Mouse (Mus musculus): ENCODE data around the gene Grik1. TPM values are rescaled to one million over a fixed set of nuclear protein-coding genes. Genes with fewer than 3 reads are reported as not detected.

Grik1 gene
- polyA plus RNA-seq, 1 experiment, result not detected

DNA sequence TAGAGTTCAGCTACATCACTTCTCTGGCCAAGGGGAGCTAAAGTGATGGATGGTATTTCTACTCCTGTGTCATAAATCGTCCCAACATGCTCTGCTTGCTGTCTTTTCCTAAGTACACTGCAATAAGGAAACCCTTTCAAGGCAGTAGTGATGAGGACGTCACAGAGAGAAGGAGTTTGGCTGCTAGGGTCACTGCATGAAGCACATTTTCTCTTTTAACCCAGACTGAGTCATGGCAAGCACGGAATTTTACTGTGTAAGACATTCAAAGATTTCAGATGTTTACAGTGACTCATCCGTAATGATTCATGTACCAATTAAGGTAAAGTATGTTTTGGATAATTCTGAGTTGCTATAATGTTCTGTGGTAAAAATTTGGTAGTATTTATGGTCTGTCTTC, 374.9 kb downstream of the Grik1 start:
- Histone ChIP-seq H3K36me3 (ENCODE audit: control insufficient read depth, insufficient read depth) (no peaks in the 10 kb centered on the region), H3K79me2 (ENCODE audit: control insufficient read depth, insufficient read depth) (no peaks in the 10 kb centered on the region), H3ac (ENCODE audit: control insufficient read depth, insufficient read length, low read depth) (no peak overlapping the region), H3K4me3 (ENCODE audit: insufficient read depth, poor library complexity, severe bottlenecking) (no peak overlapping the region), H3K79me3 (ENCODE audit: low read depth) (no peaks in the 10 kb centered on the region), H3K27me3 (ENCODE audit: control insufficient read depth, insufficient read depth, insufficient read length) (no peaks in the 10 kb centered on the region)
- TF ChIP-seq USF1 (IDR thresholded peaks at IDR 0.05; ENCODE audit: low read depth), result no peak
- no peak for TF ChIP-seq CTCF (IDR thresholded peaks at IDR 0.05; ENCODE audit: control insufficient read depth, insufficient read depth, insufficient read length)

DNA sequence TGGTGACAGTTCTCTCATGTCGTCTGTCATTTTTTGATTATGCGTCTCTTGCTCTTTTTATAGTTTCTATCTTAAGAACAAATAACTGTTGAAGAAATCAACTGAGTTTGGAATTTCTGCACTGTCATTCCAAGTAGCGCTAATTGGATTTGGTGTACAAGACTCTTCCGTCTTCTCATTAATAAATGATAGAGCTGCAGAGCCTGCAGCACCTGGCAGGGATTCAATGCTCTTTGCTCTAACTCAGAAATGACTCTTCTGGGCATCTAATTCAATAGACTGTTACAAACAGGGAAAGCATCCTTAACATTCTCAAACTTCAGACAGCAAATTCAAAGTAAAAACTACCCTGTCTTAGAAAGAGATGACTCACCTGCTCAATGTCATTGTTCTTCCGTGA, 376.3 kb downstream of the Grik1 start:
- Histone ChIP-seq H3K79me3 (ENCODE audit: low read depth) (no peaks in the 10 kb centered on the region), H3K4me3 (ENCODE audit: insufficient read depth, poor library complexity, severe bottlenecking) (no peak overlapping the region), H3ac (ENCODE audit: control insufficient read depth, insufficient read length, low read depth) (no peak overlapping the region), H3K36me3 (ENCODE audit: control insufficient read depth, insufficient read depth) (no peaks in the 10 kb centered on the region), H3K79me2 (ENCODE audit: control insufficient read depth, insufficient read depth) (no peaks in the 10 kb centered on the region), H3K27me3 (ENCODE audit: control insufficient read depth, insufficient read depth, insufficient read length) (no peaks in the 10 kb centered on the region)
- TF ChIP-seq USF1 (IDR thresholded peaks at IDR 0.05; ENCODE audit: low read depth), result no peak
- TF ChIP-seq CTCF (IDR thresholded peaks at IDR 0.05; ENCODE audit: control insufficient read depth, insufficient read depth, insufficient read length), result no peak
- no peak for TF ChIP-seq MYOG (IDR thresholded peaks at IDR 0.05; ENCODE audit: control insufficient read depth, extremely low read depth, insufficient read length)
- TF ChIP-seq MAX (IDR thresholded peaks at IDR 0.05), result no peak
- TF ChIP-seq FOSL1 (IDR thresholded peaks at IDR 0.05; ENCODE audit: insufficient read depth, low read length, poor library complexity, severe bottlenecking), result no peak
- TF ChIP-seq MYOD1 (IDR thresholded peaks at IDR 0.05; ENCODE audit: control insufficient read depth, insufficient read length, low read depth), result no peak
- TF ChIP-seq CEBPB (IDR thresholded peaks at IDR 0.05; ENCODE audit: low read depth), result no peak

DNA sequence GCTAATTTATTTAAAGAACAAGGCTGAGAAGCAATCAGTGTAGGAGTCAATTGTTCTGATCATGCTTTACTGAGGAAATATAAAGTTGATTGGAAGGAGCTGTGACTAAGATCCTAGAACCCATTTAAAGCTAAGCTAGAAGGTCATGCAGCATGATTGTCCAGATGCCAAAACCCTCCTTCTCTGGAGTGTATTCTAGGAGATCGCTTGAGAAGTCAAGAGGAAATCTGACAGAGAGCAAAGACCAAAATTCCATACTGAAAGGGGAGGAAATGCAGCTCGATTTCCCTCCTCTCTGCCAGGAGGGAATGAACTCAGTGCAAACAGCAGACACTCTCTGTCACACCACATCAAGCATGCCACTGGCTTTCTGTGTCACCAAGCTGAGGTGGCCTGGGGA, 378.9 kb downstream of the Grik1 start:
- TF ChIP-seq MYOG (IDR thresholded peaks at IDR 0.05; ENCODE audit: control insufficient read depth, extremely low read depth, insufficient read length) (no peak), FOSL1 (IDR thresholded peaks at IDR 0.05; ENCODE audit: insufficient read depth, low read length, poor library complexity, severe bottlenecking) (no peak), MYOD1 (IDR thresholded peaks at IDR 0.05; ENCODE audit: control insufficient read depth, insufficient read length, low read depth) (no peak), USF1 (IDR thresholded peaks at IDR 0.05; ENCODE audit: low read depth) (no peak), MAX (IDR thresholded peaks at IDR 0.05) (no peak), CEBPB (IDR thresholded peaks at IDR 0.05; ENCODE audit: low read depth) (no peak)
- H3K36me3 ChIP-seq (ENCODE audit: control insufficient read depth, insufficient read depth), result no peaks in the 10 kb centered on the region
- no peaks in the 10 kb centered on the region for H3K27me3 ChIP-seq (ENCODE audit: control insufficient read depth, insufficient read depth, insufficient read length)
- no peaks in the 10 kb centered on the region for H3K79me3 ChIP-seq (ENCODE audit: low read depth)
- H3ac ChIP-seq (ENCODE audit: control insufficient read depth, insufficient read length, low read depth), result no peak overlapping the region
- H3K79me2 ChIP-seq (ENCODE audit: control insufficient read depth, insufficient read depth), result no peaks in the 10 kb centered on the region
- H3K4me3 ChIP-seq (ENCODE audit: insufficient read depth, poor library complexity, severe bottlenecking), result no peak overlapping the region

DNA sequence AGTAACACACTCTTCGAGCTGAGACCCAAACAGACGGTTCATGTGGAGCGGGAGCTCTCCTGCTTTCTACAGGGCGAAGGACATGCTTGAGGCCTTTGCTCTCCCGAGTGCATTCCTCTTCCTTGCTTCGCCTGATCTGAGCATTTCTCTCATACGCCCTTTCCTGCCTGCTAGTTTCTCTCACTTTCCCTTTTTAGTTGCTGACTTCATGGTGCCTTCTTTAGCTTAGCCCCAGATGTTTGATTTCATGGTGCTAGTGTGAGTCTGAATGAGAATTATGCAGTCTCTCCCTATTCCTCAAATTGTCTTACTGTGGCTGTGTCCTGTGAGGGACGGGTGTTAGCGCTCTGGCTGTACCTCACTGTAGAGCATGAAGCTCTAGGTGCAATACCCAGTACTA, 388.0 kb downstream of the Grik1 start:
- Histone ChIP-seq H3K79me3 (ENCODE audit: low read depth) (no peaks in the 10 kb centered on the region), H3K27me3 (ENCODE audit: control insufficient read depth, insufficient read depth, insufficient read length) (no peaks in the 10 kb centered on the region), H3K36me3 (ENCODE audit: control insufficient read depth, insufficient read depth) (no peaks in the 10 kb centered on the region), H3ac (ENCODE audit: control insufficient read depth, insufficient read length, low read depth) (no peak overlapping the region), H3K79me2 (ENCODE audit: control insufficient read depth, insufficient read depth) (no peaks in the 10 kb centered on the region), H3K4me3 (ENCODE audit: insufficient read depth, poor library complexity, severe bottlenecking) (no peak overlapping the region)
- no peak for TF ChIP-seq MYOD1 (IDR thresholded peaks at IDR 0.05; ENCODE audit: control insufficient read depth, insufficient read length, low read depth)
- TF ChIP-seq USF1 (IDR thresholded peaks at IDR 0.05; ENCODE audit: low read depth), result no peak
- no peak for TF ChIP-seq MAX (IDR thresholded peaks at IDR 0.05)
- TF ChIP-seq MYOG (IDR thresholded peaks at IDR 0.05; ENCODE audit: control insufficient read depth, extremely low read depth, insufficient read length), result no peak
- no peak for TF ChIP-seq CEBPB (IDR thresholded peaks at IDR 0.05; ENCODE audit: low read depth)

DNA sequence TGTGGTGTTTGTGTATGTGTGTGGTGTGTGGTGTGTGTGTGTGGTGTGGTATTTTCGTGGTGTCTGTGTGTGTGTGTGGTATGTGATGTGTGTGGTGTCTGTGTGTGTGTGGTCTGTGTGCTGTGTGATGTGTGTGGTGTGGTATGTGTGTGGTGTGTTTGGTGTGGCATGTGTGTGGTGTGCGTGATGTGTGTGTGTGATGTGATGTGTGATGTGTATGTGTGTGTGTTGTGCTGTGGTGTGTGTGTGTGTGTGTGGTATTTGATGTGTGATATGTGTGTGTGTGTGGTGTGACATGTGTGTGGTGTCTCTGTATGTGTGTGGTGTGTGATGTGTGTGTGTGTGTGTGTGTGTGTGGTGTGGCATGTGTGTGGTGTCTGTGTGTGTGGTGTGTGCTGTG, 388.9 kb downstream of the Grik1 start:
- H3K79me3 ChIP-seq (ENCODE audit: low read depth), result no peaks in the 10 kb centered on the region
- no peak overlapping the region for H3K4me3 ChIP-seq (ENCODE audit: insufficient read depth, poor library complexity, severe bottlenecking)
- H3K36me3 ChIP-seq (ENCODE audit: control insufficient read depth, insufficient read depth), result no peaks in the 10 kb centered on the region
- H3K27me3 ChIP-seq (ENCODE audit: control insufficient read depth, insufficient read depth, insufficient read length), result no peaks in the 10 kb centered on the region
- H3K79me2 ChIP-seq (ENCODE audit: control insufficient read depth, insufficient read depth), result no peaks in the 10 kb centered on the region
- TF ChIP-seq FOSL1 (IDR thresholded peaks at IDR 0.05; ENCODE audit: insufficient read depth, low read length, poor library complexity, severe bottlenecking), result no peak
- TF ChIP-seq MYOD1 (IDR thresholded peaks at IDR 0.05; ENCODE audit: control insufficient read depth, insufficient read length, low read depth), result no peak
- no peak for TF ChIP-seq MAX (IDR thresholded peaks at IDR 0.05)
- TF ChIP-seq USF1 (IDR thresholded peaks at IDR 0.05; ENCODE audit: low read depth), result no peak
- no peak for TF ChIP-seq MYOG (IDR thresholded peaks at IDR 0.05; ENCODE audit: control insufficient read depth, extremely low read depth, insufficient read length)
- no peak for TF ChIP-seq CEBPB (IDR thresholded peaks at IDR 0.05; ENCODE audit: low read depth)
- TF ChIP-seq CTCF (IDR thresholded peaks at IDR 0.05; ENCODE audit: control insufficient read depth, insufficient read depth, insufficient read length), result no peak
- no peak overlapping the region for H3ac ChIP-seq (ENCODE audit: control insufficient read depth, insufficient read length, low read depth)

DNA sequence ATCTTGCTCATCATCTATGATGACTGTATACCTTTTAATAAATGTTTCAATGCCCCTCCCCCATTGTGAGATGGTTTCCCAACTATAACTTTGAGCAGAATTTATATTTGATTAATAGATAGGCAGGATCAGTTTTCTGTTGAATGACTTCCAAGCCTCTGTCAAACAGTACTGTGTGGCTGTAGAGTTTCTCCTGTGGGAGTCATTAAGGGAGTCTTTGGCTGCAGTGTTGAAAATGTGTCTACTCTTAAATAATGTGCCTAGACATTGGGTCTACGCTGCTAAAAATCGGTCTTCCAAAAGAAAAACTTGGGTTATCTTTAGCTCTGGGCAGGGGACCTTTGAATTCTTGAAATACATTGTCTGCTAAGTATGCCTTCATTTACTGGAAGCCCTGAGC, 414.1 kb downstream of the Grik1 start:
- no peaks in the 10 kb centered on the region for H3K36me3 ChIP-seq (ENCODE audit: control insufficient read depth, insufficient read depth)
- H3K79me3 ChIP-seq (ENCODE audit: low read depth), result no peaks in the 10 kb centered on the region
- no peaks in the 10 kb centered on the region for H3K79me2 ChIP-seq (ENCODE audit: control insufficient read depth, insufficient read depth)
- H3K27me3 ChIP-seq (ENCODE audit: control insufficient read depth, insufficient read depth, insufficient read length), result no peaks in the 10 kb centered on the region
- no peak overlapping the region for H3K4me3 ChIP-seq (ENCODE audit: insufficient read depth, poor library complexity, severe bottlenecking)
- no peak for TF ChIP-seq MYOD1 (IDR thresholded peaks at IDR 0.05; ENCODE audit: control insufficient read depth, insufficient read length, low read depth)
- TF ChIP-seq MAX (IDR thresholded peaks at IDR 0.05), result no peak
- TF ChIP-seq CTCF (IDR thresholded peaks at IDR 0.05; ENCODE audit: control insufficient read depth, insufficient read depth, insufficient read length), result no peak
- no peak for TF ChIP-seq USF1 (IDR thresholded peaks at IDR 0.05; ENCODE audit: low read depth)
- TF ChIP-seq FOSL1 (IDR thresholded peaks at IDR 0.05; ENCODE audit: insufficient read depth, low read length, poor library complexity, severe bottlenecking), result no peak
- no peak overlapping the region for H3ac ChIP-seq (ENCODE audit: control insufficient read depth, insufficient read length, low read depth)
